Mouse (Mus musculus) retina, embryonic 14.5 days (tissue): ENCODE data around the gene C3.

ENCODE experiments used
- DNase-seq: peaks from one replicate; pipeline ENCODE4 v3.0.0-alpha.2; 2015; ENCODE audit warnings: low spot score

Gene C3

DNA sequence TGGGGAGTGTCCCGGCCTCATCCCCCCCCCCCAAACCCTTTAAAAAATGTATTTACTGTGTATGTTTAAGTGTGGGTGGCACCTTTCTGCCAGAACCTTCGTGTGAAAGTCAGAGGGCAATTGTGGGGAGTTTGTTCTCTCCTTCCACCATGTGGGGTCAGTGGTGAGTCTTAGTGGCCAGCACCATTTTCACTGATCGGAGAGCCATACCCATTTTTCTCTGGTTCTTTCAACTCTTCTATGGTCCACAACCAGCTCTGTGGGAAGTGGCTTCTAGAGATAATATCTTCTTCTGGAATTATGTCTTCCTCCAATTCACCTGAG is 8.1 kb downstream of the C3 start:
- peak; percentile 59 for DNase-seq

DNA sequence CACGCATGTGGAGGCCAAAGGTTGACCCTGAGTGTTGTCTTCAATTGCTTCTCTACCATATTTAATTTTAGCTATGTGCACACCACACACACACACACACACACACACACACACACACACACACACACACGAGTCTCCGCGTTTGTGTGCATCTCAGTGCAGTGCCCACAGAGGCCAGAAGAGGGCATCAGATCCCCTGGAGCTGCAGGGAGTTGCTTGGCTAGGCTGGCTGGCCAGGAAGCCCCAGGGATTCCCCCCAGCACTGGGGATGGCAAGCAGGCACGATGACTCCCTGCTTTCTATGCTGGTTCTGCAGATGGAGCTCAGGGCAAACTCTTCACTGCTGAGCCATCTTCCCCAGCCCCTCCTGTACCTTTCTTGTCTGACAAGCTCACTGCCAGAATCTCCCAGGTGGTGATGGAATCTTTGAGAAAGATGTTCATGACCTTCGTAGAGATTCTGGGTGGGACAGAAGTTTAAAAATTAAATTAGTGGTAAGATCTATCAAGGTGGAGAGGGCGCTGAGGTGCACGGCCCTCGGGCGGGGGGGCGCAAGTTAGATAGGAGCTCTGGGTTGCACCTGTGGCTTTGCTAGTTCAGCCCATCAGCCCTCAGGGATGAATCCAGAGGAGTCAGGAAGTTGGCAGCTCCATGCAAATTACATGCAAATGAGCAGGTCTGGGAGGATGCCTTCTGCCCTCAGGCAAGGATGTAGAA is 8.6 kb downstream of the C3 start:
- peak; percentile 77 for DNase-seq

DNA sequence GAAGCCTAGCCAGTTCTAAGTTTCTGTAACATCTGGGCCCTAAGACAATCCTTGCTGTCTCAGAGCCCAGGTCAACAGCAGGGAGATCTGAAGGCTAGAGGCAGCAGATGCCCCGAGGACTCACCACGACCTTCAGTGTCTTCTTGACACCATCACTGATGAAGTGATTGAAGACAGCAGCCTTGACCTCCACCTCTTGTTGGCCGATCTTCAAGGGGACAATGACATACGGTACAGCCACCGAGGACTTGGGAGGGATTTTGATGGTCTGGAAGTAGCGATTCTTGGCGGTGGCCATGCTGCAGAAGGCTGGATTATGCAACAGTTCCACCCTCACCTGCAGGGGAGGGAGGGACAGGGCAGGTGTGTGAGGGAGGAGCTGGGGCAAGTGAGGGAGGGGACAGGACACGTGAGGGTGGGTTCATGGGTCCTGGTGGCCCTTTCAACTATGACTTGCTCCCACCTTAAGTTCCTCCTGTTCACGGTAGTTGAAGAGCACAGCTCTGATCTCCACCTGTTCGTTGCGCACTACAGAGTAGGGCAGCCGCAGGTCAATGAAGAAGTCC is 9.5 kb downstream of the C3 start:
- no peak for DNase-seq

DNA sequence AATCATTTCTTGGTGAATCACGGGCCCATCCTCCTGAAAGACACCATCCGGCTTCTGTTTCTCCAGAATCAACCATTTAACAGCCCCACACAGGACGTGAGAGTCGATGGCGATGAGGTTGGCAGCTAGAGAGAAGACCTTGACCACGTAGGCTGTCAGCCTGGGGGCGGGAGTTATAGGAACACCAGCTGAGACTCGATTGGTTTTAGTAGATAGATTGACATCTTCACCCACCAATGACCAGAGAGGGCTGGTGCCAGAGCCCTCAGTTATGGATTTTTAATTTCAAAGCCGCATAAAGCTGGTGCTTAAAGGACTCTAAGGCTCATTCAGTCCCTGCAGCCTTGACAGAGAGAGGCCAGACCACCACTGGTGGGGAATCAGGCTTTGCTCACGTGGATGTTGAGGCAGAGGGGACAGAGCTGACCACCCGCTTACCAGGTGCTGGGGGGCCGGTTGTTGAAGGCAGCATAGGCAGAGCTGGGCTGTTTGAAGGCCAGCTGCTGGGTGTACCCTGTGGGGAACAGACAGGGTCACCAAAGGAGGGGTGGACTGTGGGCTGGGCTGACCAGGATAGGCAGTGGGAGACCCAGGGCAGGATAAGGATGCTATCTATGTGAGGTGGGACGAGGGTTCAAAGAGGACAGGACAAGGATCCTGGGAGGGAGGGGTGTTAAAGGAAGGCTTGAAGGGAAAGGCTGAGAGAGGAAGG is 13.1 kb downstream of the C3 start:
- DNase-seq: peak; percentile 80

DNA sequence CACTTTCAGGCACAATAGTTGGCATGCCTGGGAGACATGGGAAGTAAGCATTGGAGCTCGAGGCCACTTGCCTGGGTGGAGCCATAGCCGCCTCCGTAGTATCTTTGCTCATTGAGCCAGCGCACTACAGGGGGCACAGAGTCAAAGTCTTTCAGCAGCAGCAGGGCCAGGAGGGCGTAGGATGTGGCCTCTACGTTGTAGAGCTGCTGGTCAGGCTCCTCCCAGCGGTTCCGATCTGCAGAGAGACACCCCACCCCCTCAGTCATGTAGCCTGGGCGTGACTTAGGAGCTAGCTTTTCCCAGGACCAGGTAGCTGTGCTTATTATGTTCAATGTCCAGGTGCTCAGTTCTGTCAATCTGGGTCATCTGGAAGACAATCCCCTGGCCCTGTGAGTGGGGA is 16.4 kb downstream of the C3 start:
- no peak for DNase-seq

DNA sequence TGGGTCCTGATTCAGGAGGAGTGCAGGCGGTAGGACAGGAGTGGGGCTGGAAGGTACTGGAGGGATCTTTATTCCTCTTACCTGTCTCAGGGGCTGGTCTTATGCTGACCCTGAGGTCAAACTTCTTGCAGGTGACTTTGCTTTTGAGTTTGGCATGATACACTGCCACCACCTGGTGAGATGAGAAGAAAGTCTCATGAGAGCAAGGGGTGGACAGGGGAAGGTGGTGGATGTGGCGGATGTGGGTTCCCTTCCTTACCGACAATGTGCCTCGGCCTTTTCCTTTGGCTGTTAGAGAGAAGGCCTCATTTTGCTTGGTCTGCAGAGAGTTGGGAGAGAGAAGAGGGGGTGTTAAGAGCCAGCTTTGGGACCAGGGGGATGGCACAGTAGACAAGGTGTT is 18.6 kb downstream of the C3 start:
- DNase-seq: no peak

DNA sequence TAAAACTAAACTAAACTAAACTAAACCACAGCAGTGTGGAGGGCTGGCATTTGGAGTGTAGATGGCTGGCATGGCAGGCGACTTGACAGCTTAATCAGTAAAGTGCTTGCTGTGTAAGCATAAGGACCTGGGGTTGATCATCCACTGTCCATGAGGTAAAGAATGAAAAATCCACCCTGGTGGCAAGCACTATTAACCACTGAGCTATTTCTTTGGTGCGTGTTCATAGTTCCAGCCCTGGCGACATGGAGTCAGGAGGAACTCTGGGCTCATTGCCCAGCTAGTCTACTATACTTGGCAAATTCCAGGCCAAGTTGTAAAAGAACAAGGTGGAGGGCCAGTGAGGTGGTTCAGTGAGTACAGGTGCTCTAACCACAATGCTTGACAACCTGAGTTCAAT is 20.0 kb downstream of the C3 start:
- no peak for DNase-seq

DNA sequence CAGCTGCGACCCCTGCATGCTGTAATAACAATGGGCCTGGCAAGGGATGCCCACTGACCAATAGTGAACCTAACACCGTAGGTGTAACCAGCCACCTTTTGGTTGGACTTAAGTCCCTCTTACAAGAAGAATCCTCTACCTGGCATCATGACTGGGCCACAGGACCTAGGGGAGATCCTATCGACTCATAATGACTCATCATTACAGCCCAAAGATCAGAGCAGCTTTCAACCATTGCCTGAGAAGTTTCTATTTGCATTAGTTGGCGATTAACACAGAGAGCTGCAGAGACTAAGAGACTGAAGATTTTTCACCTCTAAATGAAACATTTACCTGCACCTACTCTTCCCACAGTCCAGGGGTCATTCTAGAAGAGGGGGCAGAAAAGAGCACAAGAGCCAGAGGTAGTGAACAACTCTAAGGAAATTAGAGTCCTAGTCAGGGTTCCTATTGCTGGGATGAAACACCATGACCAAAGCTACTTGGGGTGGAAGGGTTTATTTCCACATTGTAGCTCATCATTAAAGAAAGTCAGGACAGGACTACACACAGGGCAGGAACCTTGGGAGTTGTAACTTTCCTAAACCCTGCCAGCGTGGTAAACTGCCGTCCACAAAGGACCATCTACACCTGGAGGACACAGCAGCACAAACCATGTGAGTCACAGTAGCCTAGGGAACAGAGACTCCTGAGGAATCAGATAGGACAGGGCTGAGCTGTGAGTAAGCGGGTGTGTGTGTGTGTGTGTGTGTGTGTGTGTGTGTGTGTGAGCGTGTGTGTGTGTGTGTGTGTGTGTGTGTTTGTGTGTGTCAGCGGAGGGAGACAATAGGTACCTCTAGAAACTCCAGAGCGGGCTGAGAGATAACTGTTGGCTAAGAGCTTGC is 25.9 kb downstream of the C3 start:
- no peak for DNase-seq

DNA sequence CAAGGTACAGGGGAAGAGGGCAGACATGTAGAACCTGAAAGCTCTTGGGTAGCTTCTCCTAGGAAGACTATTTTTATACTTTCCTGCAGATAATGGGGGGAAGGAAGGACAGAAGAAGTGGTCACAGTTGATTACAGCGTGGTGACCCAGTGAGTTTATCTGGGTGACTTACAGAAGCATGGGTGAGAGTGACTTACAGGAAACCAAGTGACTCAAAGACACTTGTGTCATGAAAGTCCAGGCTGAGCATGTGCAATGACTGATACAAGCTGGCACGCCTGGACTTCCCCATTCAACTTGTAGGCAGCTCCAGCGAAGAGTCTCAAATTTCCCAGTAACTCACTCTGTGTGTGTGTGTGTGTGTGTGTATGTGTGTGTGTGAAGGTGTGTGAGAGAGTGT is 29.7 kb downstream of the C3 start:
- DNase-seq: no peak

DNA sequence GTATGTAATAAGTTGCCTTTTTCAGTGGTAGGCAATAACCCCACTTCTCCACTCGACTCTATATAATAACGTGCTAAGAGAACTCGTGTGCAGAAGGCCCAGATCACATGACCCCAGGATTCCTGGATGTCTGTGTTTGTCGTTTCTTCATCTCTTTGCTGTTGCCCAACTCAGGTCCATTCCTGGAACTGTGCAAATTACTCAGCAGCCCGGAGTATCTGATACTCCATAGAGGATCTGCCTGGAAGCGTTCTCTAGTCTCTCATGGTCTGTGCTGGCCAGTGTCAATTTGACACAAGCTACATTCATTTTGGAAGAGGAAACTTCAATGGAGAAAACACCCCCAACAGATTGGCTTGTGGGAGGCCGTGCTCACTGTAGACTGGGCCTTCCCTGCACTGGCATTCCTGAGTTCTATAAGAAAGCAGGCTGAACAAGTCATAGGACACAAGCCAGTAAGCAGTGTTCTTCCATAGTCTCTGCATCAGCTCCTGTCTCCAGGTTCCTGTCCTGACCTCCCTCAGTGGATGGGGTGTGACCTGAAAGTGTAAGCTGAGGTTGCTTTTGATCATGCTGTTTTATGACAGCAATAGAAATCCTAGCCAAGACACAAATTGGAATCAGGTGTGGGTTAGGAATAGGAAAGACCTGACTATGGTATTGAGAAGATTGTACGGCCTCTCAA is 32.5 kb downstream of the C3 start:
- DNase-seq: no peak

DNA sequence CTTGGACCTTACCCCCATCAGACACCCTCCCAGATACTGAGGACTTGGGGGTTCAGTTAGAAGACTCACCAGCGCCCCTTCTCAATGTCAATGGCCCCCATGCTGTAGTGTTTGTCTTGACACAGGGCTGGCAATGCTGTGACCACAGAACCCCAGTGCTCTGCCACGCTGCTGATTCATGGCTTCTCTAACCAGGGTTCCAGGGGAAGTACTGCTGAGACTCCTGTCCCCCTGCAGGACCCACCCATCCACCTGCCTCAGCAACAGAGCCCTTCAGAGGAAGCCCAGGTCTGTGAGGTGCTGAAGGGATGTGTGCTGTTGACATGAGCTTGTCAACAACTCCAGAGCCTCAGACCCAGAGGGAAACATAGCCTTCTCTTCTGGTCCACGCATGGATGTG is 33.2 kb downstream of the C3 start:
- DNase-seq: no peak

DNA sequence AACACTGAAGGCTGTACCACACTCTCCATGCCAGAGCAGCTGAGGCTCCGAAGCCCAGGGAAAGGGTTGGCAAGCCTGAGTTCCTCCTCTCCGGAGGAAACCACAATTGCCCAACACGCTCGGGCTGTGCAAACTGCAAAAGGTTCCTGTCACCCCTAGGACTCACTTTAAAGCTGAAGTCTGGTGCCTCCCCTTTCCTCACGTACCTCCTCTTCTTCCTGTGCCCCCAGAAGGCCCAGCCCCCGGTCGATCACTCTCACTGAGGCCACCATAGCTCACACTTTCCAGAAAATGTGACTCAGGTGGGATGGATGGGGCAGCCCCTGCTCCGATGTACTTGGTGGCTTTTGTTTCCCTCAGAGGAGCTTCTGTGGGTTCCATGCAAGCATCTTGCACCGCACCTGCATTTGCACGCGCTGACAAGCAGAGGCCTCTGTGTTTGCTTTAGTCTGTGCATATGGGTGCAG is 33.9 kb downstream of the C3 start, which contains the start of gene Tnfsf14:
Gene Tnfsf14, minus strand, starts transcription at position 137 of the 467 bp plus-strand sequence.
- DNase-seq: no peak

DNA sequence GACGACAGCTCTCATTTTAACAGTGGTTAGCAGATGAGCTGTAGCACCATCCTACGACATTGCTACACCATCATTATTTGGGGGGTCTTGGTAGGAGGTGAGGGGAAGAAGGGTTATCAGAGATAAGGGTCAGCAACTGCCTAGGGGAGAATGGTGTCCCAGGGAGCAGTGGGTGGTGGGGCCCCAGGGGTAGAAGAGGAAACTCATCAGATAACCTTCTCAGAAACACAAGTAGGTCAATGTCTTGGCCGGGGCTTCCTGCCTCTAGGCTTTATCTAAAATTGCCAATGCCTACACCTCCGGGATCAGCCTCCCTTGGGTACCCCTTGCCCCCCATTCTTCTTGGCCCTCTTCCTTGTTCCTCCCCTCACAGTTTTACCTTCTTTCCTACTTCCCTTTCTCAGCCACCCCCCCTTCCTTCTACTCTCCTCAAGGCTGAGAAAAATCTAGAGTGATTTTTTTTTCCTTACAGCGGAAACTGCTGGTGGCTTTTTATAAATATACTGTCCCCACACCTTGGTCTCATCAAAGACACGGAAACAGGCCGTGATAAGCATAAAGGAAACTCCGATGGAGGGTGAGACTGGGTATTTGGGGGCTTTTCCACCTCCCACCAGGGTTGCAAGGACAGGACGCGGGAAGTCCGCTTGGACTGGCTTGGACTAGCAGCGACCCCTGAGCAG is 39.3 kb downstream of the C3 start:
- DNase-seq: no peak

DNA sequence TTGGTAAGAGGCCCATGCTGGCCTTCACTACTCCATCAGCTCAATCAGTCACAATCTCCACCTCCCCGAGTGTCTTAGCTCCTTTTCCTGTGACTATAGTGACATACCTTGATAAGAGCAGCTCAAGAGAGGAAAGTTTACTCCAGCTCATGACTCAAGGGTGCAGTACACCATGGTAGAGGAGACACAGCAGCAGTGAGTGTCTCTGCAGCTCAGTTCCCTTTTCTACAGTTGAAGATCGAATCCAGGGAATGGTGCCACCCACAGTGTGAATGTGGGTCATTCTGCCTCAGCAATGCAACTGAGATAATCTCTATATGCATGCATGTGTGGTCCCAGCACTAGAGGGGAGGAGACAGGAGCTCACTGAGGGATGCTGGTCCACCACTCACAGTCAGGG is 42.3 kb downstream of the C3 start:
- DNase-seq: no peak

DNA sequence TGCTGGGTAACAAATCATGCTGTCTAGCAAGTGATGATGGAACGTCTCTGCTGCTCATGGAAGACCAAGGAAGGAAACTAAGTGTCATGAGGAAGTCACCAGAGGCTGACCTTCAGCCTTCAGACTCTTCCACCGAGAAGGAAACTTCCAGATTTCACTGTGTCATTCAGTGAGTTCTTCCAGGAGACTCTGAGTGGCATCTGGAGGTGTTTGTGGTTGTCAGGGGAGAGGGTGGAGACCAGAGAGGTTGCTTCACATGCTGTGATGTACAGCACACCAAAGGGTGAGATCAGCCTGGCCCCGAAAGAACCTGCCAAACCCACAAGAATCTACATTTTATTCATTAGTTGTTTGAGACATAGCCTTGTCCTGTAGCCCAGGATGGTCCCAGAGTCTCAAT is 45.1 kb downstream of the C3 start:
- no peak for DNase-seq

DNA sequence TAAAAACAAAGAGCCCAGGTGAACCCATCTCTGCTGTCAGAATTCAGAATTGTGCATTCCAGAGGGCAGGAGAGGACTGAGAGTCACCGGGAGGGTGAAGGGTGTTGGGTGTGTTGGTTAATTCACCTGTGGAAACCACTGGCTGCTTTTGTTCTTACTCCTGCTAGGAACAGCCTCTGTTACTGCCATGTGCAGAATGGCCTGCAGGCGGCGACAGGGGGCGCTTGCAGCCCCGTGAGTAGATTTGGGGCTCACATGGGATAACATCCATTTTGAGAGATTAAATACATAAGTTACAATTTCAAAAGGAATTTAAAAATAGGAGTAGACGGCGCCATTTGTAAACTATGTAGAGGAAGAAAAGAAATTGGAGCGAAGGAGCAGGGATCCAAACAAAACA is 47.6 kb downstream of the C3 start:
- DNase-seq: peak; percentile 18

DNA sequence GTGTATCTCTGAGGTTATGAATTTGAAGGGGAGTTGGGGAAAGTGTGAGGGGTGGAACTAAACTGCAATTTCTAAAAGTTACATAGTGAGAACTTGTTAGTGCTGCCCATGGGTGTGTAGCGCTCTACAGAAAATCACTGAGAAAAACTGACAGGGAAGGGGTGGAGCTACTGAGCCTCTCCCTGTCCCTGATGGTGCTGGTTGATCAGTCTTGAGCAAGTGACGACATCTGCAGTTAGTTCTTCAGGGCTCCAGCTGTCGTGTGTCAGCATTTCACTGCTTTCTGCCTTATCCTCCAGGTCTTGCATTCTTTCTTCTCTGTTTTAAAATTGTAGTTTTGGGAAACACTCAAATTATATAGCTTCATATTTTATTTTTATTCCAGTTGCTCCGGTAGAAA is 54.6 kb downstream of the C3 start:
- no peak for DNase-seq

DNA sequence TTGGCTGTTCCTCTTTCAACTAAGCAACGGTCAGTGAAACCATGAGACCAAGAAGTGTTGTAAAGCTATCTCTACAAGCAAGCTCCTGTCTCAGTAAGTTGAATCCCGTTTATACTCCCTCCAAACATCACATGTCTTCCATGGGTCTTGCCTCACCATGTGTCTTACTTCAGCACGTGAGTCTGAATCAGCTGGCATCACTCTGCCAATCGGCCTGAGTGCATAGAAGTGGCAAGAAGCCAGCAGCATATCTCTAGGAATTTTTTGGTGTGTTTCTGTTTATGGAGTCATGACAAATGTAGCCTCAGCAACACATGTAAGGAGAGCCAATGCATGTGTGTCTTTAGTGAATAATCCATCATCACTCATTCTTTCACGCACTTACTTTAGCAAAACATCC is 55.6 kb downstream of the C3 start:
- DNase-seq: no peak

DNA sequence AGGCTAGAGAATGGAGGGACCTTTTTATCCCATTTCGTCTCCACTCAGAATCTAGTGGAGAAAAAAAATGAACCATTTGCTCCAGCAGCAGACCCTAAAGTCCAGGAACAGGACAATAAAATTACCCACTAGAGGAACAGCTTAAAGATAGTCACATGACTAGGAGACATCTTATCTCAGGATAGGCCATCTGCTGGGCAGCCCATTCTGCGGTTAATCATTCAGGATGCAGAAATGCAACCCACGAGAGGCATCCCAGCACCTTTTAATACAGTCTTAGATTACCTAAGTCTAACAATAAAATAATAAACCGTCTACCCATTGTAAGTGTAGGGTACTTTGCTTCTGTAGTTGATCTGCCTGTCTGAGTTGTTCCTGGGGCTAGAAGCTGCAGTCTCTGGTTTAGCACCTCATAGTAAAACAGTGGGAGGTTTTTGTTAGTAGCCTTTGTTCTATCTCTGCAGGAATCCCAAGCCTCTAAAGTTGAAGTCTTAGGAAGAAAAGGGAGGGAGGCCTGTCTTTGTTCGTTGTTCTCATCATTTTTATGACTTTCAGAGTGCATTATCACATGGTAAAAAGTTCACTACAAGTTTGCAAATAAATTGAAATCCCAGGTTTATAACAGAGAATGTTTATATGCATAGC is 57.2 kb downstream of the C3 start:
- no peak for DNase-seq

DNA sequence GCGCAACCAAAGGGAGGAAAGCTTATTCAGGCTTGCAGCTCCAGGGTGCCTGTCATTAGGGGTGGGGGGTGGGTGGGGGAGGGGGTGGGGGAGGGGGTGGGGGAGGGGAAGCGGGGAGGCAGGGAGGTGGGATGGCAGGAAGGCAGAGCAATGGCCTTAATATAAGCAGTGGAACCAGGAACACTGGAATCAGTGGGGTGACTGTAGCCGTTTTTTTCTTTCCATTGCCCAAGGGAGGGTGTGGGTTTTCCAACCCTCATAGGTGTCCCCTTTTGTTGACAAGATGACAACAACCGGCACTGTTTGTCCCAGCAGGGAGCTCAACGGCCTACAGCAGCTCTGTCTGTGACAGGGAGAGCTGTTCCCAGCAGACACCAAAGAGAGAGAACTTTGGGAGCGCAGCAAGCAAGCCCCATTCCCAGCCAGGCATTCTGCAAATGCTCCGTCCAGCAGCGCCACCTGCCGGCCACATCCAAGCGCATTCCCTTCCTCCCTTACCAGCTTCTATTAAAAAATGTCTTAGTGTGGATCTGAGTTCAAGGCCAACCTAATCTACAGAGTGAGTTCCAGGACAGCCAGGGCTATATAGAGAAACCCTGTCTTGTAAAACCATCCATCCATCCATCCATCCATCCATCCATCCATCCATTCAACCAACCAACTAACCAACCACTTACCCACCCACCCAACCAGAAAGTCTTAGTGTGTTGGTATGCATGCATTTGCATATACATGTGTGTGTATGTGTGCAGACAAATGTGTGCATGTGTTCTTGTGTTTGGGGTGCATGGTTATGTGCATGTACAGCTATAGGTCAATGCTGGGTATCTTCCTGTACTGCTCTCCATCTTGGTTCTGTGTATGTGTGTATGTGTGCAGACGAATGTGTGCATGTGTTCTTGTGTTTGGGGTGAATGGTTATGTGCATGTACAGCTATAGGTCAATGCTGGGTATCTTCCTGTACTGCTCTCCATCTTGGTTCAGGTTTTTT is 60.8 kb downstream of the C3 start:
- DNase-seq: peak; percentile 95
